Mouse (Mus musculus): ENCODE data around the gene Crispld2. TPM values are rescaled to one million over a fixed set of nuclear protein-coding genes. Genes with fewer than 3 reads are reported as not detected.

The Crispld2 gene
- polyA plus RNA-seq, 1 experiment from 2014 or later, result 7.8 TPM

Other genes starting within 250 kb of the Crispld2 start
- 11.5 and 11.7 TPM in 2 replicates for gene Tldc1, start 214.0 kb upstream of the Crispld2 start, polyA plus RNA-seq (2015; fragmentation: Nextera tagmentation; extraction: Ambion mirVana)
- gene Cotl1, start 151.9 kb upstream of the Crispld2 start, polyA plus RNA-seq (2015; fragmentation: Nextera tagmentation; extraction: Ambion mirVana), result 55.1 and 65.4 TPM in 2 replicates
- 13.0 and 13.5 TPM in 2 replicates for gene Klhl36, start 130.2 kb upstream of the Crispld2 start, polyA plus RNA-seq (2015; fragmentation: Nextera tagmentation; extraction: Ambion mirVana)
- gene Usp10, start 82.1 kb upstream of the Crispld2 start, polyA plus RNA-seq (2015; fragmentation: Nextera tagmentation; extraction: Ambion mirVana), result 106 and 113 TPM in 2 replicates
- 2.6 and 4.9 TPM in 2 replicates for gene Gm20388, start 81.6 kb upstream of the Crispld2 start, polyA plus RNA-seq (2015; fragmentation: Nextera tagmentation; extraction: Ambion mirVana)
- 32.7 and 32.8 TPM in 2 replicates for gene Zdhhc7, start 109.0 kb downstream of the Crispld2 start, polyA plus RNA-seq (2015; fragmentation: Nextera tagmentation; extraction: Ambion mirVana)
- 7.6 and 8.7 TPM in 2 replicates for gene 6430548M08Rik, start 121.7 kb downstream of the Crispld2 start, polyA plus RNA-seq (2015; fragmentation: Nextera tagmentation; extraction: Ambion mirVana)
- gene Fam92b, start 185.0 kb downstream of the Crispld2 start, polyA plus RNA-seq (2015; fragmentation: Nextera tagmentation; extraction: Ambion mirVana), result not detected in 2 replicates
- 6.8 and 7.3 TPM in 2 replicates for gene Gse1, start 236.0 kb downstream of the Crispld2 start, polyA plus RNA-seq (2015; fragmentation: Nextera tagmentation; extraction: Ambion mirVana)

Data from limb, embryonic 15.5 days (tissue).